Mouse (Mus musculus): ENCODE measurements around the gene Rnf114. TPM values are rescaled to one million over a fixed set of nuclear protein-coding genes. Genes with fewer than 3 reads are reported as not detected.
A peak's percentile ranks its signal among the peaks of the same experiment; 100 is the strongest.

The Rnf114 gene
- polyA plus RNA-seq, 1 experiment from 2014 or later: 82.8 TPM

- Histone ChIP-seq H3K27ac (ENCODE audit: low read depth) (no peak overlapping the region), H3K4me1 (replicated peaks; ENCODE audit: control insufficient read depth, insufficient read depth, low read length) (no peaks in the 10 kb centered on the region), H3K4me2 (ENCODE audit: low read length) (no peak overlapping the region), H3K9ac (ENCODE audit: low read length) (no peak overlapping the region), H3K27me3 (replicated peaks; ENCODE audit: control insufficient read depth, insufficient read depth, low read length) (no peaks in the 10 kb centered on the region), H3K9me3 (ENCODE audit: control insufficient read depth, low read length) (no peaks in the 10 kb centered on the region), H3K4me3 (ENCODE audit: low read depth, low read length) (no peak overlapping the region), H3K36me3 (ENCODE audit: control insufficient read depth, insufficient read depth, low read length) (peaks cover 75% of the 10 kb centered on the region)
- DNase-seq (ENCODE audit: low spot score) (no peak), ATAC-seq (replicated peaks; ENCODE audit: low FRiP score, low TSS enrichment, low read depth) (no peak)
- 71% methylated on average over 5 of the region's 5 CpGs for WGBS
Measured at GRCm38 (mm10) chr2:167467214-167467613, 25.2 kb upstream of the Rnf114 start.

GRCm38 (mm10) chr2:167468444-167468843 lies 24.0 kb upstream of the Rnf114 start:
- no peaks in the 10 kb centered on the region for H3K9me3 ChIP-seq (ENCODE audit: control insufficient read depth, low read length)
- WGBS: 84% methylated on average over 6 of the region's 6 CpGs
- no peaks in the 10 kb centered on the region for H3K27me3 ChIP-seq (replicated peaks; ENCODE audit: control insufficient read depth, insufficient read depth, low read length)
- H3K36me3 ChIP-seq (ENCODE audit: control insufficient read depth, insufficient read depth, low read length): peaks cover 83% of the 10 kb centered on the region
- H3K9ac ChIP-seq (ENCODE audit: low read length): no peak overlapping the region
- DNase-seq (ENCODE audit: low spot score) (no peak), ATAC-seq (replicated peaks; ENCODE audit: low FRiP score, low TSS enrichment, low read depth) (no peak)
- no peak overlapping the region for H3K27ac ChIP-seq (ENCODE audit: low read depth)
- H3K4me2 ChIP-seq (ENCODE audit: low read length): no peak overlapping the region
- H3K4me3 ChIP-seq (ENCODE audit: low read depth, low read length): no peak overlapping the region
- no peaks in the 10 kb centered on the region for H3K4me1 ChIP-seq (replicated peaks; ENCODE audit: control insufficient read depth, insufficient read depth, low read length)

- Histone ChIP-seq H3K4me2 (ENCODE audit: low read length) (no peak overlapping the region), H3K4me1 (replicated peaks; ENCODE audit: control insufficient read depth, insufficient read depth, low read length) (peaks cover under 1% of the 10 kb centered on the region), H3K4me3 (ENCODE audit: low read depth, low read length) (no peak overlapping the region), H3K9ac (ENCODE audit: low read length) (no peak overlapping the region), H3K27ac (ENCODE audit: low read depth) (no peak overlapping the region), H3K27me3 (replicated peaks; ENCODE audit: control insufficient read depth, insufficient read depth, low read length) (no peaks in the 10 kb centered on the region), H3K9me3 (ENCODE audit: control insufficient read depth, low read length) (no peaks in the 10 kb centered on the region), H3K36me3 (ENCODE audit: control insufficient read depth, insufficient read depth, low read length) (peaks cover 87% of the 10 kb centered on the region)
- WGBS: 94% methylated on average over 3 of the region's 3 CpGs
- ATAC-seq (replicated peaks; ENCODE audit: low FRiP score, low TSS enrichment, low read depth): no peak
- no peak for DNase-seq (ENCODE audit: low spot score)
Measured at GRCm38 (mm10) chr2:167470611-167471010, 21.8 kb upstream of the Rnf114 start.

GRCm38 (mm10) chr2:167471585-167471984 lies 20.9 kb upstream of the Rnf114 start:
- ATAC-seq (replicated peaks; ENCODE audit: low FRiP score, low TSS enrichment, low read depth) (no peak), DNase-seq (ENCODE audit: low spot score) (no peak)
- no peaks in the 10 kb centered on the region for H3K9me3 ChIP-seq (ENCODE audit: control insufficient read depth, low read length)
- H3K4me1 ChIP-seq (replicated peaks; ENCODE audit: control insufficient read depth, insufficient read depth, low read length): peaks cover 10% of the 10 kb centered on the region
- no peak overlapping the region for H3K27ac ChIP-seq (ENCODE audit: low read depth)
- no peaks in the 10 kb centered on the region for H3K27me3 ChIP-seq (replicated peaks; ENCODE audit: control insufficient read depth, insufficient read depth, low read length)
- 84% methylated on average over 6 of the region's 6 CpGs for WGBS
- no peak overlapping the region for H3K9ac ChIP-seq (ENCODE audit: low read length)
- H3K36me3 ChIP-seq (ENCODE audit: control insufficient read depth, insufficient read depth, low read length): peaks cover 77% of the 10 kb centered on the region
- no peak overlapping the region for H3K4me2 ChIP-seq (ENCODE audit: low read length)
- no peak overlapping the region for H3K4me3 ChIP-seq (ENCODE audit: low read depth, low read length)

GRCm38 (mm10) chr2:167474218-167474617 lies 18.2 kb upstream of the Rnf114 start:
- 86% methylated on average over 6 of the region's 6 CpGs for WGBS
- Histone ChIP-seq H3K27ac (ENCODE audit: low read depth) (no peak overlapping the region), H3K9me3 (ENCODE audit: control insufficient read depth, low read length) (no peaks in the 10 kb centered on the region), H3K9ac (ENCODE audit: low read length) (no peak overlapping the region), H3K36me3 (ENCODE audit: control insufficient read depth, insufficient read depth, low read length) (peaks cover 56% of the 10 kb centered on the region), H3K4me2 (ENCODE audit: low read length) (no peak overlapping the region), H3K4me3 (ENCODE audit: low read depth, low read length) (no peak overlapping the region), H3K27me3 (replicated peaks; ENCODE audit: control insufficient read depth, insufficient read depth, low read length) (no peaks in the 10 kb centered on the region), H3K4me1 (replicated peaks; ENCODE audit: control insufficient read depth, insufficient read depth, low read length) (peaks cover 15% of the 10 kb centered on the region)
- ATAC-seq (replicated peaks; ENCODE audit: low FRiP score, low TSS enrichment, low read depth) (no peak), DNase-seq (ENCODE audit: low spot score) (no peak)

- no peaks in the 10 kb centered on the region for H3K27me3 ChIP-seq (replicated peaks; ENCODE audit: control insufficient read depth, insufficient read depth, low read length)
- no peak overlapping the region for H3K9ac ChIP-seq (ENCODE audit: low read length)
- peaks cover 15% of the 10 kb centered on the region for H3K4me1 ChIP-seq (replicated peaks; ENCODE audit: control insufficient read depth, insufficient read depth, low read length)
- DNase-seq (ENCODE audit: low spot score): no peak
- no peak for ATAC-seq (replicated peaks; ENCODE audit: low FRiP score, low TSS enrichment, low read depth)
- no peak overlapping the region for H3K4me2 ChIP-seq (ENCODE audit: low read length)
- no peaks in the 10 kb centered on the region for H3K9me3 ChIP-seq (ENCODE audit: control insufficient read depth, low read length)
- H3K36me3 ChIP-seq (ENCODE audit: control insufficient read depth, insufficient read depth, low read length): peaks cover 42% of the 10 kb centered on the region
- WGBS: 78% methylated on average over 5 of the region's 5 CpGs
- H3K27ac ChIP-seq (ENCODE audit: low read depth): peak overlapping the region; percentile 58; the same call in 1 of the 2 replicates
- H3K4me3 ChIP-seq (ENCODE audit: low read depth, low read length): no peak overlapping the region
Measured at GRCm38 (mm10) chr2:167475596-167475995, 16.8 kb upstream of the Rnf114 start.

- H3K4me2 ChIP-seq (ENCODE audit: low read length): 0 out of 2 replicates have a peak overlapping the region, but pooled peaks have one; percentile 6
- no peak overlapping the region for H3K9ac ChIP-seq (ENCODE audit: low read length)
- WGBS: 19% methylated on average over 7 of the region's 7 CpGs
- H3K4me3 ChIP-seq (ENCODE audit: low read depth, low read length): no peak overlapping the region
- peak overlapping the region; percentile 58 for H3K27ac ChIP-seq (ENCODE audit: low read depth)
- DNase-seq (ENCODE audit: low spot score) (peak; percentile 76), ATAC-seq (replicated peaks; ENCODE audit: low FRiP score, low TSS enrichment, low read depth) (peak; percentile 52; the same call in 1 of the 2 replicates)
- peaks cover 36% of the 10 kb centered on the region for H3K36me3 ChIP-seq (ENCODE audit: control insufficient read depth, insufficient read depth, low read length)
- H3K4me1 ChIP-seq (replicated peaks; ENCODE audit: control insufficient read depth, insufficient read depth, low read length): peaks cover 15% of the 10 kb centered on the region
- H3K9me3 ChIP-seq (ENCODE audit: control insufficient read depth, low read length): no peaks in the 10 kb centered on the region
- no peaks in the 10 kb centered on the region for H3K27me3 ChIP-seq (replicated peaks; ENCODE audit: control insufficient read depth, insufficient read depth, low read length)
Measured at GRCm38 (mm10) chr2:167476200-167476688, 16.2 kb upstream of the Rnf114 start.

GRCm38 (mm10) chr2:167476762-167477161 lies 15.7 kb upstream of the Rnf114 start:
- DNase-seq (ENCODE audit: low spot score) (no peak), ATAC-seq (replicated peaks; ENCODE audit: low FRiP score, low TSS enrichment, low read depth) (no peak; the same call in 1 of the 2 replicates)
- peak overlapping the region; percentile 58 for H3K27ac ChIP-seq (ENCODE audit: low read depth)
- no peaks in the 10 kb centered on the region for H3K27me3 ChIP-seq (replicated peaks; ENCODE audit: control insufficient read depth, insufficient read depth, low read length)
- H3K4me1 ChIP-seq (replicated peaks; ENCODE audit: control insufficient read depth, insufficient read depth, low read length): peaks cover 15% of the 10 kb centered on the region
- no peaks in the 10 kb centered on the region for H3K9me3 ChIP-seq (ENCODE audit: control insufficient read depth, low read length)
- 65% methylated on average over 4 of the region's 4 CpGs for WGBS
- peaks cover 31% of the 10 kb centered on the region for H3K36me3 ChIP-seq (ENCODE audit: control insufficient read depth, insufficient read depth, low read length)
- no peak overlapping the region for H3K4me3 ChIP-seq (ENCODE audit: low read depth, low read length)
- 0 out of 2 replicates have a peak overlapping the region, but pooled peaks have one; percentile 6 for H3K4me2 ChIP-seq (ENCODE audit: low read length)
- no peak overlapping the region for H3K9ac ChIP-seq (ENCODE audit: low read length)

- Histone ChIP-seq H3K27ac (ENCODE audit: low read depth) (no peak overlapping the region), H3K4me3 (ENCODE audit: low read depth, low read length) (no peak overlapping the region), H3K27me3 (replicated peaks; ENCODE audit: control insufficient read depth, insufficient read depth, low read length) (no peaks in the 10 kb centered on the region), H3K9ac (ENCODE audit: low read length) (no peak overlapping the region), H3K4me1 (replicated peaks; ENCODE audit: control insufficient read depth, insufficient read depth, low read length) (peaks cover 15% of the 10 kb centered on the region), H3K9me3 (ENCODE audit: control insufficient read depth, low read length) (no peaks in the 10 kb centered on the region), H3K36me3 (ENCODE audit: control insufficient read depth, insufficient read depth, low read length) (peaks cover 28% of the 10 kb centered on the region), H3K4me2 (ENCODE audit: low read length) (no peak overlapping the region)
- no peak for DNase-seq (ENCODE audit: low spot score)
- ATAC-seq (replicated peaks; ENCODE audit: low FRiP score, low TSS enrichment, low read depth): no peak
- 30% methylated on average over 2 of the region's 2 CpGs for WGBS
Measured at GRCm38 (mm10) chr2:167478128-167478527, 14.3 kb upstream of the Rnf114 start.
